Mouse (Mus musculus): ENCODE results near the gene Polr2l. TPM values are rescaled to one million over a fixed set of nuclear protein-coding genes. Genes with fewer than 3 reads are reported as not detected.

Polr2l gene
- polyA plus RNA-seq, 1 experiment from 2014 or later: 60.6 TPM

GRCm38 (mm10) chr7:141493729-141494128 is 18.8 kb upstream of the Polr2l start:
- no peaks in the 10 kb centered on the region for H3K36me3 ChIP-seq (replicated peaks; ENCODE audit: control insufficient read depth, insufficient read depth, low read depth, low read length)
- ATAC-seq (replicated peaks; ENCODE audit: insufficient number of reproducible peaks, low FRiP score, low TSS enrichment, low read depth): no peak
- H3K27ac ChIP-seq (replicated peaks; ENCODE audit: low read depth, low read length): no peak overlapping the region
- H3K4me3 ChIP-seq (ENCODE audit: low read depth, low read length): no peak overlapping the region
- no peaks in the 10 kb centered on the region for H3K9me3 ChIP-seq (replicated peaks; ENCODE audit: control insufficient read depth, low read length)
- H3K27me3 ChIP-seq (ENCODE audit: control insufficient read depth, insufficient read depth, low read length): no peaks in the 10 kb centered on the region
- WGBS: 83% methylated on average over 1 of the region's 1 CpGs
- DNase-seq (ENCODE audit: low spot score): no peak
- H3K4me1 ChIP-seq (ENCODE audit: control insufficient read depth, insufficient read depth, low read length): no peaks in the 10 kb centered on the region
- no peak overlapping the region for H3K9ac ChIP-seq (replicated peaks; ENCODE audit: low read length)
- H3K4me2 ChIP-seq (ENCODE audit: low read depth, low read length): no peak overlapping the region

- H3K9me3 ChIP-seq (replicated peaks; ENCODE audit: control insufficient read depth, low read length): no peaks in the 10 kb centered on the region
- no peaks in the 10 kb centered on the region for H3K27me3 ChIP-seq (ENCODE audit: control insufficient read depth, insufficient read depth, low read length)
- no peak overlapping the region for H3K4me3 ChIP-seq (ENCODE audit: low read depth, low read length)
- no peak overlapping the region for H3K27ac ChIP-seq (replicated peaks; ENCODE audit: low read depth, low read length)
- H3K4me1 ChIP-seq (ENCODE audit: control insufficient read depth, insufficient read depth, low read length): no peaks in the 10 kb centered on the region
- ATAC-seq (replicated peaks; ENCODE audit: insufficient number of reproducible peaks, low FRiP score, low TSS enrichment, low read depth) (no peak), DNase-seq (ENCODE audit: low spot score) (no peak)
- no peak overlapping the region for H3K4me2 ChIP-seq (ENCODE audit: low read depth, low read length)
- H3K9ac ChIP-seq (replicated peaks; ENCODE audit: low read length): no peak overlapping the region
- 81% methylated on average over 5 of the region's 5 CpGs for WGBS
- no peaks in the 10 kb centered on the region for H3K36me3 ChIP-seq (replicated peaks; ENCODE audit: control insufficient read depth, insufficient read depth, low read depth, low read length)
Measured at GRCm38 (mm10) chr7:141492738-141493137, 17.8 kb upstream of the Polr2l start.

DNA sequence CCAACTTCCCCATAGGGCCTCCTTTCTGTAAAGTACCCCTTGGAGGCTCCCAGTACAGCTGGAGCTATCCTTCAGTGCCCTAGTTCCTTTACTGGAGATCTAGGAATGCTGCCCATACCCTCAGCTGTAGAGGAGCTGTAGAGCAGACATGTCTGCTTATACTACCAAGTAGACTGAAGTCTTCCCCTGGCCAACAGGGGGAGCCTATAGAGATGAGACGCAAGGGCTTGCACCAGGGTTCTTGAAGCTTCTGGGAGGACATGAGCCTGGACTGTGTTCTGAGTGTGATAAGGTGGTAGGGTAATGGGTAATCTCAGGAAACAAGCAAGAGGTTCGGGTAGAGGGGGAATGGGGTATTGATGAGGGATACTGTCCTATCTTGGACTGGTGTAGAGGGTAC is 16.2 kb upstream of the Polr2l start:
- no peaks in the 10 kb centered on the region for H3K4me1 ChIP-seq (ENCODE audit: control insufficient read depth, insufficient read depth, low read length)

DNA sequence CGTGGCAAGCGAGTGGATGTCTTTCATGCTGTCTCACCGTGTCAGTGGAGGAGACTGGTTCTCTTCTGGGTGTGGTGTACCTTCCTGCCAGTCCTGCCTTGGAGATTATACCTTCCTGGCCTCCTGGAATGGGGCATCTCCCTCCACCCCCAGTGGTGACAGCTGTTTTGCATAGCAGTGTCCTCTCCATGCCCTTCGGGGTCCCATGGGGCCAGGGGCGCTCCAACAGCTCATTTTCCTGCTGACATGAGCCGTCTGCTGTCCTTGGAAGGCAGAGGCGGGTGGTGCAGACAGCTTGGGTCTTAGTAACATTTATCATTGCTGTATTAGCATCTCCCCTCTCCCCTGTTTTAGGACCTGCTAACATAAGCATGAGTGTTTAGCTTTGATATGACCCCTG is 12.2 kb upstream of the Polr2l start:
- H3K27me3 ChIP-seq (ENCODE audit: control insufficient read depth, insufficient read depth, low read length): peaks cover 4% of the 10 kb centered on the region; the same call in 1 of the 2 replicates
- no peak overlapping the region for H3K4me3 ChIP-seq (ENCODE audit: low read depth, low read length)
- 68% methylated on average over 7 of the region's 7 CpGs for WGBS
- H3K27ac ChIP-seq (replicated peaks; ENCODE audit: low read depth, low read length): no peak overlapping the region
- H3K9ac ChIP-seq (replicated peaks; ENCODE audit: low read length): no peak overlapping the region
- H3K36me3 ChIP-seq (replicated peaks; ENCODE audit: control insufficient read depth, insufficient read depth, low read depth, low read length): no peaks in the 10 kb centered on the region
- DNase-seq (ENCODE audit: low spot score) (no peak), ATAC-seq (replicated peaks; ENCODE audit: insufficient number of reproducible peaks, low FRiP score, low TSS enrichment, low read depth) (no peak)
- peaks cover 5% of the 10 kb centered on the region; the same call in 1 of the 2 replicates for H3K4me1 ChIP-seq (ENCODE audit: control insufficient read depth, insufficient read depth, low read length)
- no peak overlapping the region for H3K4me2 ChIP-seq (ENCODE audit: low read depth, low read length)
- no peaks in the 10 kb centered on the region for H3K9me3 ChIP-seq (replicated peaks; ENCODE audit: control insufficient read depth, low read length)

More for the DNA sequence above, 16.2 kb upstream of the Polr2l start:
- Histone ChIP-seq H3K9ac (replicated peaks; ENCODE audit: low read length) (no peak overlapping the region), H3K27me3 (ENCODE audit: control insufficient read depth, insufficient read depth, low read length) (no peaks in the 10 kb centered on the region), H3K4me3 (ENCODE audit: low read depth, low read length) (no peak overlapping the region), H3K36me3 (replicated peaks; ENCODE audit: control insufficient read depth, insufficient read depth, low read depth, low read length) (no peaks in the 10 kb centered on the region), H3K4me2 (ENCODE audit: low read depth, low read length) (no peak overlapping the region), H3K9me3 (replicated peaks; ENCODE audit: control insufficient read depth, low read length) (no peaks in the 10 kb centered on the region), H3K27ac (replicated peaks; ENCODE audit: low read depth, low read length) (no peak overlapping the region)
- ATAC-seq (replicated peaks; ENCODE audit: insufficient number of reproducible peaks, low FRiP score, low TSS enrichment, low read depth) (no peak), DNase-seq (ENCODE audit: low spot score) (no peak)
- WGBS: 86% methylated on average over 2 of the region's 2 CpGs

GRCm38 (mm10) chr7:141486239-141486638 is 11.3 kb upstream of the Polr2l start:
- H3K36me3 ChIP-seq (replicated peaks; ENCODE audit: control insufficient read depth, insufficient read depth, low read depth, low read length): no peaks in the 10 kb centered on the region
- no peak for ATAC-seq (replicated peaks; ENCODE audit: insufficient number of reproducible peaks, low FRiP score, low TSS enrichment, low read depth)
- H3K9me3 ChIP-seq (replicated peaks; ENCODE audit: control insufficient read depth, low read length): no peaks in the 10 kb centered on the region
- H3K27ac ChIP-seq (replicated peaks; ENCODE audit: low read depth, low read length): no peak overlapping the region
- DNase-seq (ENCODE audit: low spot score): no peak
- no peak overlapping the region for H3K4me3 ChIP-seq (ENCODE audit: low read depth, low read length)
- H3K27me3 ChIP-seq (ENCODE audit: control insufficient read depth, insufficient read depth, low read length): peaks cover 4% of the 10 kb centered on the region; the same call in 1 of the 2 replicates
- no peak overlapping the region for H3K9ac ChIP-seq (replicated peaks; ENCODE audit: low read length)
- H3K4me1 ChIP-seq (ENCODE audit: control insufficient read depth, insufficient read depth, low read length): peaks cover 5% of the 10 kb centered on the region; the same call in 1 of the 2 replicates
- 100% methylated on average over 1 of the region's 1 CpGs for WGBS
- H3K4me2 ChIP-seq (ENCODE audit: low read depth, low read length): no peak overlapping the region

GRCm38 (mm10) chr7:141485606-141486005 is 10.7 kb upstream of the Polr2l start:
- H3K36me3 ChIP-seq (replicated peaks; ENCODE audit: control insufficient read depth, insufficient read depth, low read depth, low read length): no peaks in the 10 kb centered on the region
- H3K4me2 ChIP-seq (ENCODE audit: low read depth, low read length): no peak overlapping the region
- DNase-seq (ENCODE audit: low spot score) (no peak), ATAC-seq (replicated peaks; ENCODE audit: insufficient number of reproducible peaks, low FRiP score, low TSS enrichment, low read depth) (no peak)
- H3K27ac ChIP-seq (replicated peaks; ENCODE audit: low read depth, low read length): no peak overlapping the region
- H3K9me3 ChIP-seq (replicated peaks; ENCODE audit: control insufficient read depth, low read length): no peaks in the 10 kb centered on the region
- no peak overlapping the region for H3K4me3 ChIP-seq (ENCODE audit: low read depth, low read length)
- H3K27me3 ChIP-seq (ENCODE audit: control insufficient read depth, insufficient read depth, low read length): peaks cover 4% of the 10 kb centered on the region; the same call in 1 of the 2 replicates
- 84% methylated on average over 2 of the region's 2 CpGs for WGBS
- peaks cover 5% of the 10 kb centered on the region; the same call in 1 of the 2 replicates for H3K4me1 ChIP-seq (ENCODE audit: control insufficient read depth, insufficient read depth, low read length)
- no peak overlapping the region for H3K9ac ChIP-seq (replicated peaks; ENCODE audit: low read length)

DNA sequence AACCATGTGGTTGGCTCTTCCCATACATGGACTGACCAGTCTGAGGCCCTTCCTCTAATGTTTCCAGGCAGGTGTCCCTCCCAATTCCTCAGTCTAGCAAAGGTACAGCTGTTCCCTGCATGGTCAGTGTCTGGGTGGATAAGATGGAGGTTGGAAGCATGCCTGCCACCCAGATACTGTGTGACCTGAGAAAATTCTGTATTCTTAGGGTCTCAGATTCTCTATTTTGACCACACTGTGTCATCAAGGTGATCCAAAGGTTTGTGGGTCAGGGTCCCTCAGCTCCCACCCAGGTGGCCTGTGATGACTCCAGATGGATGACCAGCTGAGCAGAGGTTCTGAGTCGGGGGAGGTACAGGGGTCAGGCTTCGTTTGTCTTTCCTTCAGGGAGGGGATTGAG is 10.3 kb upstream of the Polr2l start:
- no peak overlapping the region for H3K27ac ChIP-seq (replicated peaks; ENCODE audit: low read depth, low read length)
- ATAC-seq (replicated peaks; ENCODE audit: insufficient number of reproducible peaks, low FRiP score, low TSS enrichment, low read depth): no peak
- H3K36me3 ChIP-seq (replicated peaks; ENCODE audit: control insufficient read depth, insufficient read depth, low read depth, low read length): no peaks in the 10 kb centered on the region
- peaks cover 5% of the 10 kb centered on the region; the same call in 1 of the 2 replicates for H3K4me1 ChIP-seq (ENCODE audit: control insufficient read depth, insufficient read depth, low read length)
- H3K27me3 ChIP-seq (ENCODE audit: control insufficient read depth, insufficient read depth, low read length): peaks cover 4% of the 10 kb centered on the region; the same call in 1 of the 2 replicates
- no peak overlapping the region for H3K4me2 ChIP-seq (ENCODE audit: low read depth, low read length)
- H3K9ac ChIP-seq (replicated peaks; ENCODE audit: low read length): no peak overlapping the region
- DNase-seq (ENCODE audit: low spot score): no peak
- 67% methylated on average over 2 of the region's 2 CpGs for WGBS
- H3K4me3 ChIP-seq (ENCODE audit: low read depth, low read length): no peak overlapping the region
- H3K9me3 ChIP-seq (replicated peaks; ENCODE audit: control insufficient read depth, low read length): no peaks in the 10 kb centered on the region

DNA sequence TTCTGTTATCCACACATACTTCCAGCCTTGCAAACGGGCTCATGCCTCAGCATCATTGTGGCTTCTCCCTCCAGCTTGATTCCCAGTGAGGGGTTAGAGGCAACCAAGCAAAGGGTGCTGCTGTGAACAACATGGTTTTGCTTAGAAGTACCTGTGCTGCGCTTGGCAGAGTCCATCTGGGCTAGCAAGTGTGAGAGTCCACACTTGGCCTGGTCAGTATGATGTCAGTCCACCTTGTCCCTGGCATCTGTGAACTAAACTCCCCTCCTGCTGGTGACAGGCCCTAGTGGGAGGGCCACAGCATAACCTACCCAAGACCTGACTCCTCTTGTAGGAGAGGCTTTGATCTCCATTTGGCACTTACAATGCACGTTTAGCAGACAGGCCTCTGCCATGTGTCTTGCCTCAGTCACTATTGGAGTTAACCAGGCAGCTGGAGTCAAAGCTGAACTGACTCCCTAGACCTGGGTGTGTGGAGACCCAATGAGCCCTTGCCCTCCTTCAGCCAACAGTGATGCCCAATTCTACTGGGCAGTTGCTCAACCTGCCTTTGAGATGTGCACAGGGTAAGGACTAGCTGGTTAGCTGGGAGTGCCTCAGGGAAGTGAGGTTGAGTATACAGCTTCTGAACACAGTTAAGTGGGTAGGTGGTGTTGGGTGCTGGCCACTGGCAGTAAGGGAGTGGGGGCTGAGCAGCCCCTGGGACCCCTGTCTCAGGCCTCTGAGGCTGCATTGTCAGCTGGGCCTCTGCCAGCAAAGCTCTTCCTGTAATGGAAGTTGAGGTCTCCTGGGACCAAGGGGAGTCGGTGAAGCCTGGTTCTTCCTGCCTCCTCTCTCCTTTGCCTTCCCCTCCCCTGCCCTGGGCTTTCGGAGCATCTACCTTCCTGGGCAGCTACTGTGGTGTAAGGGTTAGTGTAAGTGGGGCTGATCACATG is 9.5 kb upstream of the Polr2l start:
- peaks cover 4% of the 10 kb centered on the region; the same call in 1 of the 2 replicates for H3K27me3 ChIP-seq (ENCODE audit: control insufficient read depth, insufficient read depth, low read length)
- WGBS: 75% methylated on average over 5 of the region's 5 CpGs
- H3K36me3 ChIP-seq (replicated peaks; ENCODE audit: control insufficient read depth, insufficient read depth, low read depth, low read length): no peaks in the 10 kb centered on the region
- peaks cover 5% of the 10 kb centered on the region; the same call in 1 of the 2 replicates for H3K4me1 ChIP-seq (ENCODE audit: control insufficient read depth, insufficient read depth, low read length)
- no peak overlapping the region for H3K4me3 ChIP-seq (ENCODE audit: low read depth, low read length)
- ATAC-seq (replicated peaks; ENCODE audit: insufficient number of reproducible peaks, low FRiP score, low TSS enrichment, low read depth) (no peak), DNase-seq (ENCODE audit: low spot score) (no peak)
- H3K4me2 ChIP-seq (ENCODE audit: low read depth, low read length): no peak overlapping the region
- H3K9me3 ChIP-seq (replicated peaks; ENCODE audit: control insufficient read depth, low read length): no peaks in the 10 kb centered on the region
- H3K9ac ChIP-seq (replicated peaks; ENCODE audit: low read length): no peak overlapping the region
- no peak overlapping the region for H3K27ac ChIP-seq (replicated peaks; ENCODE audit: low read depth, low read length)
